Mouse (Mus musculus) ES-E14 (cell line): ENCODE measurements around the gene Ydjc.

Source experiments
- HCFC1 ChIP-seq: IDR thresholded peaks from 2 replicates; pipeline ENCODE4 v1.6.1; 2012; ENCODE audit warnings: low read length, inconsistent platforms, borderline replicate concordance; ENCODE audit not compliant: insufficient read depth
- ZNF384 ChIP-seq: IDR thresholded peaks from 2 replicates; pipeline ENCODE4 v1.6.1; 2012; ENCODE audit warnings: low read depth, low read length, inconsistent platforms

GRCm38 (mm10) chr16:17131191-17132088, 13.0 kb upstream of the Ydjc start:
- no peak for TF ChIP-seq ZNF384
- no peak for TF ChIP-seq HCFC1
